Mouse (Mus musculus) c-Kit-positive CD71-positive TER-119-negative erythroid progenitor cells, embryonic 14.5 days (primary cell): ENCODE results near the gene Gm973.
A peak's percentile ranks its signal among the peaks of the same experiment; 100 is the strongest.

ENCODE experiments used
- DNase-seq: peaks from one replicate; pipeline ENCODE4 v3.0.0-alpha.2; 2013; ENCODE audit warnings: low read depth

Gm973 gene

DNA sequence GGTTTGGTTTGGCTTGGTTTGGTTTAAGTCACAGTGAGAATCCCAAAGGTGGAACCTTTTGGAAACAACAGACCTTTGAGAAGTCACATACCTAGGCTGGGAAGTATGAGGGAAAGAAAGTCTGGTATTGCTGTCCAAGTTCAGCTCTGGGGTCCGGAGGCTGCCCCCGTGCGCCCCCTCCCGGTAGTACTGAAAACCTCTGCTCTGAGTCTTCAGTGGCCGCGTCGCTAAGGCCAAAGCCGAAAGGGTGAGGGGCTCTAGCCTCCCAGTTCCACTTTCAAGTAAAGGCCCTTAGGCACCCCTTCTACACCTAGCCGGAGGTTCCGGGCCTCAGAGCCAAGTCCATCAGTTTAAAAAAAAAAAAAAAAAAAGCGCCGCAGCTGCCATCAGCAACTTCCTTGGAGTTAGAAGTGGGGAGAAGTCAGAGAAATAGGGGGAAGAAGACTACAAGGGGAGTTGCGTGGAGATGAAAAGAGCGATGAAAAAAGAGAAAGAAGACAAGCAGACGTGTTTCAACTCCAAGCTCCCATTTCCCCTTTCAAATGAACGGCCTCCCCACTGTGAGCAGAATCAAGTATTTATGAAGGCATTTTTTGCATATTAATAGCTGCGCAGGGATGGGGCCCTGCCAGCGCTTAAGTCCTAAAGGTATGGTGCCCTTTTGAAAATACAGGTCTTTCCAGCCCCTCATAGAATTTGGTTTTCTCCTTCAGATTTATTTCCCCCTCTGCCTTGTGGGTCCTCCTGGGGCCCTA is 68.8 kb downstream of the Gm973 start:
- DNase-seq, result no peak

DNA sequence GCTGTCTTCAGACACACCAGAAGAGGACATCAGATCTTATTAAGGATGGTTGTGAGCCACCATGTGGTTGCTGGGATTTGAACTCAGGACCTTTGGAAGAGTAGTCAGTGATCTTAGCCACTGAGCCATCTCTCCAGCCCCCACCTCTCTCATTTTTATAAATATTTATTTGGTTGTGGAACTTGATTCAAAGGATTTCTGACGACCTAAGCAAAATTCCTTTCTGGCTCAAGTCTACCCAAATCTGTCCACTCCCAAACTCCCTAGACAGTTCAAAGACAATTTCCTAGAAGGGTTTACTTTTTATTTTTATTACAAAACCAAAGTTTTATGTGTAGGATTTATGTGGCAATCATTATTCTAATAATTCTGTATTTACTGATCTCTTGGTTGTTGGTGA is 73.2 kb downstream of the Gm973 start:
- no peak for DNase-seq

DNA sequence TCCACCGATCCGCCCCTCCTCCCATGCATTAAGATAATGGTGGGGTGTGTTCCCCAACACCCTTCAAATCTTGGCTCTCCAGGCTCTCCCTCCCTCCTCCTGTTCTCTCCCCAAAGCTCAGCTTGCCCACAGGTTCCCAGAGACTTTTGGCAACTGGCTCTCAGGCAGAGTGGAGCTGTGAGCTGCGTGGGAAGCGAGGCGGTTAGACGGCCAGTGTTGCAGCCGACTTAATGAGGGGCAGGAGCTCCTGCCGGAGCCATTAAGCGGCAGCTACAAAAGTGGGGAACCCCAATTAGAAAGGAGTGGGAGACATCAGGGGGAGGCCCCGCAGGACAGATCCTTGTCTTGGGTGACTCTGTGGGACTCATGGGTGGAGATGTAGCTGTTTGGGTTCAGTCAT is 76.3 kb downstream of the Gm973 start:
- no peak for DNase-seq

DNA sequence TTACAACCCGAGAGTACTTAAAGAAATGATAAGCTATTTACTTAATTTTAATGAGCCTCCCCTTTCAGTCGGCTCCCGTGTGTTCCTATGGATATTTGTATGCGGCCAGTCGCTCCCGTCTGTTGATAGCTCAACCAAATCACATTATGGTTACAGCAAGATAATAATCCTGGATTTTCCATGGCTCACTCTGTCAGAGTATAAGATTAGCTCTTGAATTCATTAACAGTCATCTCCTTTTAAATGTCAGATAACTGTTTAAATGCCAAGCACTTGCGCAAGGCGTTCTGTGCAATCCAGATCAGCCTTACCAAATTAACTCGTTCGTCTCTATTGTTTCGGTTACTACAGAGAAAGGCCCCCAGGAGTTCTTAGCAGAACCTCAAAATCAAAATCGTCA is 76.8 kb downstream of the Gm973 start:
- DNase-seq, result no peak

DNA sequence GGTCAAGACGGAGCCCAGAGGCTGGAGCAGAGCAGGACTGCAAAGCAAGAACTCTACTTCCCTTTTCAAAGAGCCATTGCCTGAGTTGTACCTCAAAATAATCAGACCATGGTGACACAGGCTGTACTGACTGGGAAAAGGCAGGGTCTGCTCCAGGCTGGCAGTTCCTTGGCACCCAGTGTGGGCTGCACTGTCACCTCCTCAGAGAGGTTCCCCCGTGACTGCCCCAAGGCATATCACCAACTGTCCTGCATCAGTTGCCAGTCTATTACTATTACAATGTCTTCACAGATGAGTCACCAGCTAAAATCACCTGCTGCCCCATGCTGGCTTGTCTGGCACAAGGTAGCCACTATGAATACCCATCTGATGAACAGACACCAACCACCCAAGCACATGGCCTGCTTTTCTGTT is 77.6 kb downstream of the Gm973 start:
- DNase-seq, result no peak

DNA sequence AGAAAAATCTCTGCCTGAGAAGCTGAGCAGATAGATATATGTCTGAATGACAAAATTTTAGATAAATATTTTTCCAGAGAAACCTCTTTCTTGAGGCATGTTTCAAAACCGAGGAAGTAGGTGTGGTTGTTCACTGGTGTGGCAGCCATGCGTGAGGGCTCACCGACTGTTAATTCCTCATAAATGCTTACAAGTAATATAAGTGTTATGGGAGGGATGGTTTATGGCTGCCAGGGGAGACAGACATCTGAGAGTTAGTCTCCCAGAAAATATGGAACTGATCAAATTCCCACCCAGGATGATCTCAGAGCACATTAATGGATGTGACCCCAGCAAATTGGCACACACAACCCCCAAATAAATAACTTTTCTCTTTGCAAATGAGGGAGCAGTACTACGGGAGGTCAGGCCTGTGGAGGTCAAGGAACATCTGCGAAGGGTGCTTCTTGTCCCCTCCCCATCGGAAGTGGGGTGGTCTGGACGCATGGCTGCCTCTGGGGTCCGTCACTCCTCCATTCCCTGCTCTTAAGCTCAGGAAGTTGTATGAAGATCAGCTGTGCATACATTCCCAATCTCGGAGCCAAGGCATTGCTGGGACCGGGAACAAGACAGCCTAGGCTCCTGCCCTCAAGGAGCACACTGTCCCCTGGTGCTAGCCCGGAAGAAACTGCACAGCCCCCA is 78.7 kb downstream of the Gm973 start:
- no peak for DNase-seq

DNA sequence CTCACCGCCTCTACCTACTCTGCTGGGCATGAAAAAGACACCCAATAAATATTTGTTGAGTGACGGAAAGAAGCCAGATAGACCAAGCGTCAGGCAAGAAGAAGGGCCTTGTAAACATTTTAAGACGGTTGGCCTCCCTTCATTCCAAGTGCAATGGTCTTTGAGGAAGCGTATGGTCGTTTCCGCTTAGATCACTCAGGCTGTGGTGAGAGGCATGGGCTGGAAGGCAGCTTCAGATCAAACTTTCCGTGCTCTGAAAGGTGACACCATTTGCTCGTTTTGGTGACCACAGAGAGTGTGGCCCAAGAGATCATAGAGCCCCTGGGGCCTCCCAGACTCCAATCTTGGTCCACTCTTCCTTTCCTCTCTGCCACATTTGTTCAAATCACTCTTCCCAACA is 79.5 kb downstream of the Gm973 start:
- no peak for DNase-seq

DNA sequence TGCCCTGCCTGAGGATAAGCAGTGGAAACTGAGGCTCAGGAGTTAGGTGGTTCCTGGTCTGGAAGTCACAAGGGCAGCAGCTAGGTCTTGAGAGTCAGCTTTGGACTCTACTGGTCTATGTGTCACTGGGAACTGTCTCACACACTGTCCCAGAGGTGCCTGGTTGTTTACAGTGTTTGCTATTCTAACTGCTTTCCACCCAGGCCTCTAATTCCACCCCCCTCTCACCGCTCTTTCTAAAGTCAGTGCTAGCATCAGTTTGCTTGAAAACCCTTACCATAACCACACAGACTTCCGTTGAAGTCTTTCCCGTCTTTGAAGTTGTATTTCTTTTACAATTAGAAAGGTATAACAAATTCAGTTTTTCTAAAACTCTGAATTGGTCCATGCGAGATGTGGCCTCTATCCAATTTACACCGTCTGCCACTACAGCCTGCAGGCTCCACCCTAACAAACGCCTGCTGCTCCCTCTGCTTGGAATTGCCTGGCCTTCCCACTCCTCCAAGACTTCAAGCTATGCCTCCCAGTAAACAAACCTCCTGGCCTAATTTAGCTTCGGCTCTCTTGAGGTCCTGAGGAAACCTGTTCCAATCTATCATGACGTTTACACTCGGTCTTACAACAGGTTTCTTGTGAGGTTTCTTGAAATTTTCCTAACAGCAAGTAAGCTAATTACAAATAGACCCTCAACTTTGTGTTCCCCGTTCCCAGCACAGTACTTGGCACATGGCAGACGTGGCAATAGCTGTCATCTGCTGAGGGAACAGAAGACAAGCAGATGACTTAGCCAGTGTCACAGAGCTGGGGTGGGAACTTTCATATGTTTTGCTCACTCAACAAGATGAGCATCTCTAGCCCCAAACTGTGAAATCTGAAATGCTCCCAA is 86.7 kb downstream of the Gm973 start:
- DNase-seq, result no peak

DNA sequence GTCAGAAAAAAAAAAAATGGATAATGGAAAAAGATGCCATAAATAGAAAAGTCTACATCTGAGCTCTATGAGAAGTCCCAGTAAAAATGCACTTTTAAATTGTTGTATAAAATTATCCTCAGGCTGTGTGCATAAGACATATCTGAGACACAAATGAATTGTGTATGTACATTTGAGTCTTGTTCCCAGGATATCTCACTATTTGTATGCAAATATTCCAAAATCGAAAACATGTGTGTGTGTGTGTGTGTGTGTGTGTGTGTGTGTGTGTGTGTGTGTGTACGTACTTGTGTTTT is 87.3 kb downstream of the Gm973 start:
- DNase-seq, result no peak

DNA sequence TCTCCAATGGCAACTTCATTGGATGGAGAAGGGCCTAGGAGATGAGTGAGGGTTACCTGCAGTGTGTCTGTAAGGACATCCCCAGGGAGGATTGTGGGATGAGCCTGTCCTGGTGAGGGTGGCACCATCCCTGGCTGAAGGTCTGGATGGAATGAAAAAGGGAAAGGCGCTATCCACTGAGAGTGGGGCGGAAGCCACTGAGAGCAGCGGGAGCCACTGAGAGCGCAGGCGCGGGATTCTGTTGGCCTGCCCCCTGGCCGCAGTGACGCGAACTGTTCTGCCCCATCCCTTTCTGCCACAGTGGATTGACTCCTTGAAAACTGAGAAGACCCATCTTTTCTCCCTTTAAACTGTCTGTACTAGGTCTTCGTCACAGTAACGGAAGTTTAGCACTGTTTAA is 87.8 kb downstream of the Gm973 start:
- no peak for DNase-seq

DNA sequence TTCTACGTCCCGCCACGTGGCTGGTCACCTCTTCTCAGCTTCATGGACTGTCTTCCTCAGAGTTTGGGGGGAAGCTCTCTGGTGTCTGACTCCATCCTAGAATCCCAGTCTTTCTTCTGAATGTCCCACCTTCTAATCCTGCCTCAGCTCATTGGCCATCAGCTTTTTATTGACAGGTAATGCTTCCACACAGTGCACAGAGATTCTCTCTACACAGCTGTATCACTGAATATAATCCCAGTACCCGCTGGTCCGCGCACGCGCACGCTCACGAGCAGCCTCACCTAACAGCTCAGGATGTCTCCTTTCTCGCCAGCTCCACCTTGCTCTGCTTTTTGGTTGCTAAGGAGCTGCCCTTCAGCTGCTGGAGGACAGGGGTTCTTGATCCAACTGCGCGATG is 90.4 kb downstream of the Gm973 start:
- no peak for DNase-seq

DNA sequence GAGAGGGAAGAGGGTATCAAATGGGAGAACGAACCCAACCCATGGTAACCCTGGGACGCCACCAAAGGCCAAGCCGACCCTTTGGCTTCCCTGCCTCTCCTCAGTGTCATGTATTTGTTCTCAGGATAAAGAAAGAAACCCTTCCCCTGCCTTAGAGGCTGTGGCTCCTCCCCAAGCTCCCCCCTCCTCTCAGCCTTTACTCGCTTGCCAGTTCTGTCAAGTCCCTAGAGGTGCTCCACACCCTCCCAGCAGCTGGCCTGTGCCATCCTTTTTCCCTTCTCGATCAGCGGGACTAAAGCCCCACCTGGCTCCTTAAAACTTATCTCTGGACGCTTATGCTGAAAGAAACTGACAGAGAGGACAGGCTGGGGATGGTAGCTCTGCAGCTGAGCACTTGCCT is 91.0 kb downstream of the Gm973 start:
- no peak for DNase-seq

DNA sequence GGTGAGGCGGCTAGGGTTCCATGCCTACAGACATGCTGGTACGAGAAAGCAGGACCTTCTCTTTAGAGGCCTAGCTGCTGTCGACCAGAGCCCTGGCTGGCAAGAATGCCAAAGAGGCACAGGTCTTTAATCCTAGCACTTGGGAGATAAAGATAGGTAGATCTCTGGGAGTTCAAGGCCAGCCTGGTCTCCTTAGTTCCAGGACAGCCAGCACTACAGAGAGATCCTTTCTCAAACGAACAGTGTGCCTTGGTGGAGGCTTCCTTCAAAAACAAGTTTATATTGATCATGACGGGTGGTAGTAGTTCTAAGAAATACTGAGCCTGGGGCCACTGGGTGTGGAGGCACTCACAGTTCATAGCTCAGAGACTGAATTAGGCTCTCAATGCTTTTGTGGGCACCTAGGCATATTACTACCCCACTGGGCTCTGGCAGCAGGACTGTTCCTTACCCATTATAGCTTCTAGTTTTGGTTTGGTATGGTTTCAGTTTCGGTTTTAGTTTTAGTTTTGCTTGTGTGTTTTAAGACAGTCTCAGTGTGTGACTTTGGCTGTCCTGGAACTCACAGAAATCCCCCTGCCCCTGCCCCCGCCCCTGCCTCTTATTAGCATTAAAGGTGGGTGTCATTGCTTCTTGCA is 92.2 kb downstream of the Gm973 start:
- no peak for DNase-seq

DNA sequence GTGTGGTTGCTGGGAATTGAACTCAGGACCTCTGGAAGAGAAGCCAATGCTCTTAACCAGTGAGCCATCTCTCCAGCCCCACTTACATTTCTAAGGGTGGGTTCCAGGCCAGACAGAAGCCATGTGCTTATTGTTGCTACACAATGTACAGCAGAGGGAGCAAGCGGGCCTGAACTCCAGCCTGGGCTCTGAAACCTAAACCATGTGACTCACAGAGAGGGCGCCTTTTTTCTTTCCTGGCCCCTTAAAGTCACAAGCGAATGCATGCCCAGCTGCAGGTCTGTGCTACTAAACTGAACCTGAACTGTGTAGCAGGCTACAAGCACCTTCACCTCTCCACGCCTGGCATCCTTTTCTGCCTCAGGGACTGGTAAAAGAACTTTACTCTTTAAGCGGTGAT is 92.9 kb downstream of the Gm973 start:
- no peak for DNase-seq

DNA sequence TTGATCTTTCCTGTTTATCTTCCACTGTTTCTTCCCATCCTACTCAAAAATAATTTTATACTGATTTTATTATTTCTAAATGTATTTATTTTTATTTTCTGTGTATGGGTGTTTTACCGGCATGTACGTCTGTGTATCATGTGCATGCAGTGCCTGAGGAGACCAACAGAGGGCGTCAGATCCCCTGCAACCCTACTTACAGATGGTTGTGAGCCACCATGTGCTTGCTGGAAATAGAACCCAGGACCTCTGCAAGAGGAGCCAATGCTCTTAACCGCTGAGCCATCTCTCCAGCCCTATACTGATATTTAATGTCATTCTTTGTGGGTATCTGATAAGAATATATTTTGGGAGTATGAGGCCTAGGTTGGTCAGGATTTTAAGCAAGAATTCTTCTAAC is 93.4 kb downstream of the Gm973 start:
- no peak for DNase-seq

DNA sequence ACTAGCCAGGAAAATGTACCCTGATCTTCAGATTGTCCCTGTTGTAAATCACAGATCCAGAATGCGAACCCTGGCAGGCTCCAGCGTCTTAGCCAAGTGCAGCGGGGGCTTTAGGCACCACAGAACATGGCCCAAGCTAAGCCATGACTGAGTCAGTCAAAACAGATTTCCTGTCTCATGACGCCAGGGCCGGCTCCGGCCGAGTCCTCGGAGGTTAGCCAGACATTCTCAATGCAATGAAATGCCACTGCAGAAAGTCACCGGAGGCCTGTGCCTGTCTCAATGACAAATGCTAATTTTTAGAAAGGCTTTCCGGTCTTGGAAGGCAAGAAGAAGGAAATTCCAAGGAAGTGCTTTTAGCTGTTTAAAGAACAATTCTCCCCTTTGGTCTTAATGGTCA is 93.8 kb downstream of the Gm973 start:
- DNase-seq, result no peak

DNA sequence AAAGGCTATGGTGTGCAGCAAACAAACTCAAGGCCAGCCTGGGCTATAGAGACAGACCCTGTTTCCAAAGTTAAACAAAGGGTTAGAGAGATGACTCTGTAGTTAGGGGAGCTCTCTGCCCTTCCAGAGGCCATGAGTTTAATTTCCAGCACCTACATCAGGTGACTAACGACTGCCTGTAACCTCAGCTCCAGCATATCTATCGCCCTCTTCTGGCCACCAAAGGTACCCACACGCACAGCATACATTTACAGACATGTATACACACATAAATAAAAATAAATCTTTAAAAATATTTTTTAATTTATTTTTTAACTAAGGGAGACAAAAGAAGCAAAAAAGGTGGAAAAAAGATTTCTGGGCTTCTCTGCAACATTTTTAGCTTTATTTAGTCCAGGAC is 94.9 kb downstream of the Gm973 start:
- DNase-seq, result no peak

DNA sequence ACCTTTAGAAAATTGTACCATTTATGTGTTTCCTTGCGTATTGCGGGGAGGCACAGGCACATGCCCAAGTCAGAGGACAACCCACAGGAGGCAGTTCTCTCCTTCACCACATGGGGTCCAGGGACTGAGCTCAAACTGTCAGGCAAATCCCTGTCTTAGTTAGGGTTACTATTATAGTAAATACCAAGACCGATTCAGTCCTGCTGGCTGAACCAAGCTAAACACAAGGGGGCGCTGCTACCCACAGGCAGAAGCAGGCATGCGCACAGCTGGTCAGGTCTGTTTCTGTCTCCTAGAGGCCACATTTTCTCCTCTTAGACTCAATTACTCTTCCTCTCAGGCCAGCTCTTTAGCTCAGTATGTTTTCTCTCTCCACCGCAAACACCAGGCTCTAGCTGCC is 97.7 kb downstream of the Gm973 start:
- peak; percentile 65 for DNase-seq

DNA sequence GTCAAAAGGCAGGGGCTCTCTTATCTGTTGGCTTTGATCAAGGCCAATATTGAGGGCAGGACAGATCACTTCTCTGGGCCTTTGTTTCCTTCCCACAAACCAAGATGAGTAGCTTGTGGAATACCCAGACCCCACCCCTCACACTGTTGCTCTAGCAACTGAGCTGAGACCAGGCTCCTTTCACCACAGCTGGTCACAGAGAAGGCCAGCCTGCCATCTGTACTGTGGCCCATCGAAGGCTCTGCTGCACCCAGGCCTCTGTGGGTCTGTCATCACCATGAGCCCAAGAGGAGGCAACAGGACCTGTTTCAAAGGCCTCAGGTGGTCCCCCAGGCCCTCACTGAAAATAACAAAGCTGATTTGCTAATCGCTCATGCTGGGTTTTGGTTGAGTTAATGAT is 99.0 kb downstream of the Gm973 start:
- no peak for DNase-seq

DNA sequence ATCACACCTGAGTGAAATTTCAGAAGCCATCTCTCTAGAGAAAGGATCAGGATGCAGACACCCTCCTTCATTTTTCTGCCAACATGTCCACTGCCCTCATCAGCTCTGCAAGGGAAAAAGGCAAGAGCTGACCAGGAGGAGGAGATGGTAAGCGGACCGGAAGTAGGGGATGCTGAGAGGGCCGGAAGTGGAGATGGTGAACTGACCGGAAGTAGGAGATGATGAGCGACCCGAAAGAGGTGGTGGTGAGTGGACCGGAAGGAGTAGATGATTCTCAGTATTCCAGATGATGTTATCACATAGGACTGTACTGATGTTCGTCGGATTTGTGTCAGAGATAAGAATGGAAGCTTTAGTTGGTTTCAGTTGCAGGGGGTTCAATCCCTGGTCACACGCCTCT is 103.1 kb downstream of the Gm973 start:
- DNase-seq, result no peak

DNA sequence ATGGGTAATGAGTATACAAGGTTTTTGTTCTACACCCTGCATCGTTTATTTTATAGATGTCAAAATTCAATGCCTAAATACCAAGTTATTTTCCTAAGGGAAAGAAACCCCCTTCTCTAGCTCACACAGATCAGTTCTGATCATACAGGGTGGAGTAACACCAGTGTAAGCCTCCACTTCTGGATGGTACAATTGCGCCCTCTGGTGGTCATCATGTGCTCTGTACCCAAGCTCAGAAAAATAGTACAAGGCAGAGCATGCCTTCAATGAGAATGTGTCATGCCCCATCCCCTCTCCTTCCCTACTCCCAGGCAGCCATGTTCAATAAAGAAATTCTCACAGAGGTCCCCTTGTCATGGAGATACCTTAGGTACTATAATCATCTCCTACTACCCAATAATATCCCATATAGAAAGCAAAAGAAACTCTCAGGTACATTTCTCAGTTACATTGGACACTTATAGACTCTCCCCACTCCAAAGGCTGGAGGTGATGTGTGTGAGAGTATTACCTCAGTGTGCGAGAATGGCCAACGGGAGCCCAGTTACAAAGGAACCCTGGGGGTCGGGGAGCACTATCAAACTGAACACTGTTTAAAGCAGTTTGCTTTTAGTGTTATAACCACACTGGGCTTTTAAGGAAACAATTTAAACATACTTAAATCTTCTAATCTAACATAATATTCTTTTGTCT is 107.4 kb downstream of the Gm973 start:
- DNase-seq, result peak; percentile 83

DNA sequence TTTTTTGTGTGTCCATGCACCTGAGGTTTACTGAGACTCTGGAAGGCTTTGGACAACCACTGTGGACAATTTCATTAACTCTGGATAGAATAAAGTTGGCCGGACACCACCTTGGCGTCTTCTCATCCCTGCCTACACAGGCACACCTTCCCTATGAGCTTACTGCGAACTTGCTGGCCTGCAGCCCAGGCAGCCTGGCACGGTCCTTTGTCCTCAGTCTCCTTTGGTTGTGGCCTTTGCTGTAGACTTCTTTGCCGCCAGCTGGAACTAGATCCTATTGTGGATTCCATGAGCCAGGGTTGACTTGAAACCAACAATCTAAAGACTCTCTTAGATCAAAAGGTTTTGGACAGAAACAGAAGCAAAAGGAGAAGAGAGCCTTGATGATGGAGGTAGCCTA is 109.3 kb downstream of the Gm973 start:
- DNase-seq, result no peak
